Mouse (Mus musculus) cerebellum, adult 2 months (tissue): ENCODE results near the gene Dclk1. TPM values are rescaled to one million over a fixed set of nuclear protein-coding genes. Genes with fewer than 3 reads are reported as not detected.
A peak's percentile ranks its signal among the peaks of the same experiment; 100 is the strongest.

Experiments used
- DNase-seq, 2 experiments: peaks; one replicate each; pipeline ENCODE4 v3.0.0; 2021
- H3K27ac ChIP-seq: fragments of 200-500 bp; 2 replicates; pipeline ENCODE4 v1.5.1; 2012; ENCODE audit warnings: low read length, control low read depth, inconsistent platforms; ENCODE audit not compliant: insufficient read depth
- H3K27me3 ChIP-seq: fragments of 200-500 bp; 2 replicates; pipeline ENCODE4 v1.6.1; 2012; ENCODE audit warnings: inconsistent platforms, mild to moderate bottlenecking, low read length, moderate library complexity; ENCODE audit not compliant: control insufficient read depth, insufficient read depth
- H3K4me1 ChIP-seq: fragments of 200-500 bp; 2 replicates; pipeline ENCODE4 v1.6.1; 2011; ENCODE audit warnings: low read length; ENCODE audit not compliant: control insufficient read depth, insufficient read depth
- H3K4me3 ChIP-seq: fragments of 200-500 bp; replicated peaks from 2 replicates; pipeline ENCODE3; 2011; ENCODE audit warnings: mild to moderate bottlenecking, low read depth, low read length, control low read depth; ENCODE audit not compliant: insufficient read depth
- CTCF ChIP-seq: fragments of 200-500 bp; IDR thresholded peaks from 2 replicates; pipeline ENCODE4 v1.5.1; 2011; ENCODE audit warnings: low read depth, mild to moderate bottlenecking, control low read depth, low read length, moderate library complexity, borderline replicate concordance; ENCODE audit not compliant: insufficient read depth
- POLR2A ChIP-seq: fragments of 200-500 bp; IDR thresholded peaks from 2 replicates; pipeline ENCODE4 v1.6.1; 2011; ENCODE audit warnings: low read length, control low read depth, borderline replicate concordance; ENCODE audit not compliant: insufficient read depth
- WGBS: fragments of 180-500 bp; shearing (Covaris S2); methylation state at CpG from one replicate; pipeline ENCODE4 v1.1.7; 2018; 5-methylcytosine and 5-hydroxymethylcytosine counted together
- polyA plus RNA-seq: library from polyadenylated mRNA; depleted of rRNA; stranded (reverse); fragments of >200 nt; gene quantifications from 2 replicates; pipeline ENCODE4 v1.2.3, GENCODE M21; 2012

Dclk1 gene
- polyA plus RNA-seq, 1 experiment = 125 TPM

- DNase-seq = peak in 1 of 2 experiments; percentile 6
- Histone ChIP-seq H3K27me3 (no peaks in the 10 kb centered on the region; the same call in 1 of the 2 replicates), H3K4me3 (peak overlapping the region; percentile 41), H3K27ac (no peak overlapping the region), H3K4me1 (peaks cover 3% of the 10 kb centered on the region; the same call in 1 of the 2 replicates)
- 2% methylated on average over 8 of the region's 8 CpGs for WGBS
- TF ChIP-seq CTCF = no peak
- no peak for TF ChIP-seq POLR2A
Observed at GRCm38 (mm10) chr3:55243056-55243471, 900 bp downstream of the Dclk1 start.

- H3K4me1 ChIP-seq = peaks cover 12% of the 10 kb centered on the region
- DNase-seq = peak in 1 of 2 experiments; percentile 5
- TF ChIP-seq CTCF (no peak), POLR2A (no peak)
- no peak overlapping the region for H3K27ac ChIP-seq
- H3K27me3 ChIP-seq = no peaks in the 10 kb centered on the region; the same call in 1 of the 2 replicates
- WGBS = 8% methylated on average over 6 of the region's 6 CpGs
- no peak overlapping the region for H3K4me3 ChIP-seq
Observed at GRCm38 (mm10) chr3:55244087-55244486, 1.9 kb downstream of the Dclk1 start.

GRCm38 (mm10) chr3:55246618-55247272, 4.6 kb downstream of the Dclk1 start:
- H3K4me1 ChIP-seq = peaks cover 13% of the 10 kb centered on the region

GRCm38 (mm10) chr3:55248048-55248447, 5.9 kb downstream of the Dclk1 start:
- no peak for DNase-seq
- WGBS = 14% methylated on average over 3 of the region's 3 CpGs
- TF ChIP-seq CTCF (no peak), POLR2A (no peak)
- no peak overlapping the region for H3K4me3 ChIP-seq
- peaks cover 11% of the 10 kb centered on the region for H3K4me1 ChIP-seq
- H3K27me3 ChIP-seq = no peaks in the 10 kb centered on the region; the same call in 1 of the 2 replicates
- H3K27ac ChIP-seq = no peak overlapping the region

More at GRCm38 (mm10) chr3:55246618-55247272, 4.6 kb downstream of the Dclk1 start:
- Histone ChIP-seq H3K4me3 (no peak overlapping the region), H3K27ac (no peak overlapping the region), H3K27me3 (no peaks in the 10 kb centered on the region; the same call in 1 of the 2 replicates)
- no peak for DNase-seq
- TF ChIP-seq CTCF = no peak
- TF ChIP-seq POLR2A = no peak
- whole genome bisulfite sequencing = 89% methylated on average over 12 of the region's 12 CpGs

- 3% methylated on average over 6 of the region's 6 CpGs for WGBS
- Histone ChIP-seq H3K27me3 (no peaks in the 10 kb centered on the region; the same call in 1 of the 2 replicates), H3K4me3 (no peak overlapping the region), H3K4me1 (peaks cover 10% of the 10 kb centered on the region), H3K27ac (no peak overlapping the region)
- TF ChIP-seq POLR2A = no peak
- no peak for TF ChIP-seq CTCF
- peak; percentile 67 to 82 for DNase-seq
Observed at GRCm38 (mm10) chr3:55248508-55248907, 6.3 kb downstream of the Dclk1 start.

GRCm38 (mm10) chr3:55250631-55251030, 8.5 kb downstream of the Dclk1 start:
- no peak for DNase-seq
- H3K4me3 ChIP-seq = no peak overlapping the region
- no peak for TF ChIP-seq CTCF
- TF ChIP-seq POLR2A = no peak
- WGBS = 90% methylated on average over 2 of the region's 2 CpGs
- H3K27me3 ChIP-seq = no peaks in the 10 kb centered on the region; the same call in 1 of the 2 replicates
- H3K27ac ChIP-seq = no peak overlapping the region
- peaks cover 10% of the 10 kb centered on the region for H3K4me1 ChIP-seq

- WGBS = 80% methylated on average over 7 of the region's 7 CpGs
- no peaks in the 10 kb centered on the region for H3K27me3 ChIP-seq
- no peak overlapping the region for H3K27ac ChIP-seq
Observed at GRCm38 (mm10) chr3:55260139-55260538, 18.0 kb downstream of the Dclk1 start.

GRCm38 (mm10) chr3:55266091-55266490, 23.9 kb downstream of the Dclk1 start:
- Histone ChIP-seq H3K27ac (no peak overlapping the region), H3K27me3 (no peaks in the 10 kb centered on the region), H3K4me3 (no peak overlapping the region), H3K4me1 (no peaks in the 10 kb centered on the region)
- no peak for DNase-seq
- 98% methylated on average over 5 of the region's 5 CpGs for WGBS
- TF ChIP-seq CTCF (no peak), POLR2A (no peak)

More at GRCm38 (mm10) chr3:55260139-55260538, 18.0 kb downstream of the Dclk1 start:
- no peak for DNase-seq
- H3K4me3 ChIP-seq = no peak overlapping the region
- no peaks in the 10 kb centered on the region for H3K4me1 ChIP-seq
- no peak for TF ChIP-seq POLR2A
- no peak for TF ChIP-seq CTCF
